Mouse (Mus musculus) fat pad, adult 2 months (tissue): Measurements from ENCODE around the gene Ylpm1.

Experiments used
- DNase-seq: peaks from one replicate; pipeline ENCODE4 v3.0.0-alpha.2; 2011; ENCODE audit warnings: low read depth, low spot score; ENCODE audit errors: extremely low read depth

Gene Ylpm1

GRCm38 (mm10) chr12:84996083-84996496 lies at the start of gene Ylpm1:
Ylpm1 (plus strand) TSS chr12:84996321.
- peak; percentile 86 for DNase-seq

GRCm38 (mm10) chr12:84947894-84948583 lies 48.1 kb upstream of the Ylpm1 start:
- DNase-seq = peak; percentile 58

- DNase-seq = no peak
Measured at GRCm38 (mm10) chr12:84948584-84949285, 47.4 kb upstream of the Ylpm1 start.

- DNase-seq = no peak
Measured at GRCm38 (mm10) chr12:84950763-84951162, 45.4 kb upstream of the Ylpm1 start.

- DNase-seq = no peak
Measured at GRCm38 (mm10) chr12:84951531-84951930, 44.6 kb upstream of the Ylpm1 start.

- DNase-seq = no peak
Measured at GRCm38 (mm10) chr12:84952351-84952750, 43.8 kb upstream of the Ylpm1 start.

- DNase-seq = no peak
Measured at GRCm38 (mm10) chr12:84956317-84956716, 39.8 kb upstream of the Ylpm1 start.

GRCm38 (mm10) chr12:84958794-84959356 lies 37.2 kb upstream of the Ylpm1 start:
- DNase-seq = no peak

- no peak for DNase-seq
Measured at GRCm38 (mm10) chr12:84962606-84963005, 33.5 kb upstream of the Ylpm1 start.

GRCm38 (mm10) chr12:84968831-84969655 lies 27.1 kb upstream of the Ylpm1 start:
- no peak for DNase-seq

- DNase-seq = no peak
Measured at GRCm38 (mm10) chr12:84969656-84970427, 26.3 kb upstream of the Ylpm1 start.

- DNase-seq = no peak
Measured at GRCm38 (mm10) chr12:84970428-84971096, 25.6 kb upstream of the Ylpm1 start, which contains the start of the genes Fcf1 and Arel1. Fcf1 (plus strand) TSS chr12:84970897. Arel1 (minus strand) TSS chr12:84970900.

- DNase-seq = peak; percentile 92
Measured at GRCm38 (mm10) chr12:84979264-84979862, 16.8 kb upstream of the Ylpm1 start.

GRCm38 (mm10) chr12:84989456-84989855 lies 6.7 kb upstream of the Ylpm1 start:
- no peak for DNase-seq

- DNase-seq = no peak
Measured at GRCm38 (mm10) chr12:84995112-84995761, 884 bp upstream of the Ylpm1 start.

GRCm38 (mm10) chr12:84996501-84997398 lies 629 bp downstream of the Ylpm1 start:
- no peak for DNase-seq

GRCm38 (mm10) chr12:84999053-84999452 lies 2.9 kb downstream of the Ylpm1 start:
- no peak for DNase-seq

GRCm38 (mm10) chr12:85006206-85006605 lies 10.1 kb downstream of the Ylpm1 start:
- no peak for DNase-seq
